Mouse (Mus musculus): ENCODE measurements around the gene Cul7.

- TF ChIP-seq MAX (IDR thresholded peaks at IDR 0.05; ENCODE audit: low read depth) = no peak
- TF ChIP-seq TCF12 (IDR thresholded peaks at IDR 0.05; ENCODE audit: insufficient read depth, poor library complexity, severe bottlenecking) = no peak
- TF ChIP-seq E2F4 (IDR thresholded peaks at IDR 0.05; ENCODE audit: insufficient read depth) = no peak
- TF ChIP-seq REST (IDR thresholded peaks at IDR 0.05; ENCODE audit: insufficient read depth, insufficient read length) = no peak
- TF ChIP-seq POLR2A (IDR thresholded peaks at IDR 0.05; ENCODE audit: insufficient read length, low read depth) = no peak
- peak in 2 of 3 experiments; percentile 80 to 88 for TF ChIP-seq MYOD1 (IDR thresholded peaks at IDR 0.05; ENCODE audit: control insufficient read depth in 1 of 3, insufficient read length in 2 of 3, low read depth in 2 of 3)
- peak in 2 of 3 experiments; percentile 76 to 89 for TF ChIP-seq MYOG (IDR thresholded peaks at IDR 0.05; ENCODE audit: control insufficient read depth in 1 of 3, insufficient read depth in 1 of 3, insufficient read length in 2 of 3, low read depth in 2 of 3)
- TF ChIP-seq USF1 (IDR thresholded peaks at IDR 0.05; ENCODE audit: low read depth) = no peak
- no peak for TF ChIP-seq SRF (IDR thresholded peaks at IDR 0.05; ENCODE audit: control insufficient read depth, insufficient read length, low read depth)
- no peak for TF ChIP-seq TCF3 (IDR thresholded peaks at IDR 0.05; ENCODE audit: insufficient read length, low read depth)
Measured at GRCm38 (mm10) chr17:46702100-46702499, 52.0 kb downstream of the Cul7 start.
